Mouse (Mus musculus): Measurements from ENCODE around the gene Actl11. TPM values are rescaled to one million over a fixed set of nuclear protein-coding genes. Genes with fewer than 3 reads are reported as not detected.

Gene Actl11
- polyA plus RNA-seq, 1 experiment from 2014 or later, result not detected

- Histone ChIP-seq H3K9ac (replicated peaks; ENCODE audit: low read length) (no peak overlapping the region), H3K36me3 (ENCODE audit: insufficient read depth, low read length) (peaks cover 22% of the 10 kb centered on the region), H3K4me2 (replicated peaks; ENCODE audit: low read depth, low read length) (no peak overlapping the region), H3K4me1 (ENCODE audit: insufficient read depth, low read length) (no peaks in the 10 kb centered on the region), H3K27me3 (ENCODE audit: insufficient read depth, low read length) (no peaks in the 10 kb centered on the region), H3K9me3 (ENCODE audit: low read length) (no peaks in the 10 kb centered on the region), H3K27ac (ENCODE audit: low read length) (no peak overlapping the region), H3K4me3 (ENCODE audit: low read length) (no peak overlapping the region)
- 77% methylated on average over 6 of the region's 6 CpGs for WGBS
- no peak for ATAC-seq (ENCODE audit: low FRiP score, low TSS enrichment)
These were observed 39.2 kb downstream of the Actl11 start for GRCm38 (mm10) chr9:107967437-107967836.

DNA sequence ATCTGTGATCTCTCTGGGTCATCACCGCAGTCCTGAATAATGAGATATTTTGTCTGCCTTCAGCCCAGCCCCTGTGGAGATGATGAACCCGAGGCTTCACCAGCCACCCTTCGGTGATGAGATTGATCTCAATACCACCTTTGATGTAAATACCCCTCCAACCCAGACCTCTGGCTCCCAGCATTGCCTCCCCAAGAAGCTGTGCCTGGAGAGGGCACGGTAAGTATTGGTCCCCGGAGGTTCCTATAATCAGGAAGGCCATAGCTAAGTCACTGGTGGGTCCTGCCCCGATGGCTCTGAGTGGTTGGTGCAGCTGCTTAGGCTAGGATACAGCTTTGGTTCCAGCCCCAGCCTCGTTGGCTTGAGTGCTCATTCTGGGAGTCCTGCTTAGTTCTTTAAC, 40.3 kb downstream of the Actl11 start:
- no peak overlapping the region for H3K4me3 ChIP-seq (ENCODE audit: low read length)
- no peak overlapping the region for H3K27ac ChIP-seq (ENCODE audit: low read length)
- ATAC-seq (ENCODE audit: low FRiP score, low TSS enrichment), result no peak
- no peak overlapping the region for H3K9ac ChIP-seq (replicated peaks; ENCODE audit: low read length)
- peaks cover 22% of the 10 kb centered on the region for H3K36me3 ChIP-seq (ENCODE audit: insufficient read depth, low read length)
- H3K27me3 ChIP-seq (ENCODE audit: insufficient read depth, low read length), result no peaks in the 10 kb centered on the region
- 89% methylated on average over 7 of the region's 7 CpGs for WGBS
- H3K4me1 ChIP-seq (ENCODE audit: insufficient read depth, low read length), result no peaks in the 10 kb centered on the region
- H3K4me2 ChIP-seq (replicated peaks; ENCODE audit: low read depth, low read length), result no peak overlapping the region
- no peaks in the 10 kb centered on the region for H3K9me3 ChIP-seq (ENCODE audit: low read length)

- Histone ChIP-seq H3K4me1 (ENCODE audit: insufficient read depth, low read length) (peaks cover 3% of the 10 kb centered on the region; the same call in 1 of the 2 replicates), H3K27me3 (ENCODE audit: insufficient read depth, low read length) (no peaks in the 10 kb centered on the region), H3K4me3 (ENCODE audit: low read length) (no peak overlapping the region), H3K36me3 (ENCODE audit: insufficient read depth, low read length) (peaks cover 22% of the 10 kb centered on the region), H3K9ac (replicated peaks; ENCODE audit: low read length) (no peak overlapping the region), H3K4me2 (replicated peaks; ENCODE audit: low read depth, low read length) (no peak overlapping the region), H3K9me3 (ENCODE audit: low read length) (no peaks in the 10 kb centered on the region), H3K27ac (ENCODE audit: low read length) (no peak overlapping the region)
- no peak for ATAC-seq (ENCODE audit: low FRiP score, low TSS enrichment)
- WGBS, result 89% methylated on average over 5 of the region's 5 CpGs
These were observed 42.0 kb downstream of the Actl11 start for GRCm38 (mm10) chr9:107970311-107970710.

GRCm38 (mm10) chr9:107971690-107972541, 43.6 kb downstream of the Actl11 start:
- no peak for ATAC-seq (ENCODE audit: low FRiP score, low TSS enrichment)
- H3K4me2 ChIP-seq (replicated peaks; ENCODE audit: low read depth, low read length), result no peak overlapping the region
- no peak overlapping the region for H3K27ac ChIP-seq (ENCODE audit: low read length)
- H3K27me3 ChIP-seq (ENCODE audit: insufficient read depth, low read length), result no peaks in the 10 kb centered on the region
- no peaks in the 10 kb centered on the region for H3K9me3 ChIP-seq (ENCODE audit: low read length)
- no peak overlapping the region for H3K4me3 ChIP-seq (ENCODE audit: low read length)
- 72% methylated on average over 8 of the region's 8 CpGs for WGBS
- H3K9ac ChIP-seq (replicated peaks; ENCODE audit: low read length), result no peak overlapping the region
- H3K4me1 ChIP-seq (ENCODE audit: insufficient read depth, low read length), result peaks cover 9% of the 10 kb centered on the region; the same call in 1 of the 2 replicates
- H3K36me3 ChIP-seq (ENCODE audit: insufficient read depth, low read length), result peaks cover 22% of the 10 kb centered on the region

GRCm38 (mm10) chr9:107974491-107975171, 46.4 kb downstream of the Actl11 start:
- Histone ChIP-seq H3K4me1 (ENCODE audit: insufficient read depth, low read length) (peaks cover 9% of the 10 kb centered on the region; the same call in 1 of the 2 replicates), H3K27ac (ENCODE audit: low read length) (peak overlapping the region; percentile 4; the same call in 1 of the 2 replicates), H3K4me3 (ENCODE audit: low read length) (no peak overlapping the region), H3K27me3 (ENCODE audit: insufficient read depth, low read length) (no peaks in the 10 kb centered on the region), H3K4me2 (replicated peaks; ENCODE audit: low read depth, low read length) (no peak overlapping the region), H3K9ac (replicated peaks; ENCODE audit: low read length) (no peak overlapping the region), H3K36me3 (ENCODE audit: insufficient read depth, low read length) (peaks cover 14% of the 10 kb centered on the region; the same call in 1 of the 2 replicates), H3K9me3 (ENCODE audit: low read length) (no peaks in the 10 kb centered on the region)
- ATAC-seq (ENCODE audit: low FRiP score, low TSS enrichment), result no peak
- WGBS, result 76% methylated on average over 10 of the region's 10 CpGs

DNA sequence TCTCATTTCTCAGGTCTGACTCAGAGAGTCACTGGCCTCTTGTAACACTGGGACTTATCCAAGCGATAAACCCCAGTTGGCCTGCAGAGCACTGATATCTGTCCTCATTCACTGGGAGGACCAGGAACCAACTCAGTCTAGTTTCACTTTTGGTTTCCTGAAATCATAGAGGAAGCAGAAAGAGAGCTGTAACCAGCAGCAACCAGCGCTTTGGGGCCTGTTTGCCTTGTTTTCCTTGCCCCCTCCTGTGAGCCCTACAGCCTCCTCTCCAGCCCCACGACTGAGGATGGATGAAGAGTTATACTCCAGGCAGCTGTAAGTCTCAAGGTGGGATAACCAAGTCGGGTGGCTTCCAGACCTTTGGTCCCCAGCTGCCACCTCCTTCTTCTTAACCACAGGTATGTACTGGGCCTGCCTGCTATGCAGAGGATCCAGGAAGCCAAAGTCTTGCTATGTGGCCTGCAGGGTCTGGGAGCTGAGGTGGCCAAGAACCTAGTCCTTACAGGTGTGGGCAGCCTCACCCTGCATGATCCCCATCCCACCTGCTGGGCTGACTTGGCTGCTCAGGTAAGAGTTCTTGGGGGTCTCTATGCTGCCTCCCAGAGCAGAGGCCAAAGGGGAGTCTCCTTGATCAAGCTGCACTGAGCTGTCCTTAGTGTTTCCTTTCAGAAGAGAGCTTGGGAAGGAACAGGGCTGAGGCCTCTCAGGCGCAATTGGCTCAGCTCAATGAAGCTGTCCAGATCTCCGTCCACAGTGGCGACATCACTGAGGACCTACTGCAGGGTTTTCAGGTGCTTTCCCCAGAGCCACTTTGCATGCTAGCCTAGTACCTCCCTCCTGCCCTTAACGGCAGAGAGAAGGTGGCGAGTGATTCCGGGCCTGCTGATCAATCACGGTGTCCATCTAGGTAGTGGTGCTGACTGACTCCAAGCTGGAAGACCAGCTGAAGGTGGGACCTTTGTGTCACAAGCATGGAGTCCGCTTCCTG, 47.4 kb downstream of the Actl11 start, which contains the start of gene Uba7:
Gene Uba7 (plus strand): TSS at position 107 of the 988 bp plus-strand sequence.
- no peaks in the 10 kb centered on the region for H3K27me3 ChIP-seq (ENCODE audit: insufficient read depth, low read length)
- 69% methylated on average over 12 of the region's 12 CpGs for WGBS
- peak within 1 kb of the TSS; percentile 63 for H3K27ac ChIP-seq (ENCODE audit: low read length)
- H3K4me1 ChIP-seq (ENCODE audit: insufficient read depth, low read length), result peaks cover 11% of the 10 kb centered on the region
- H3K9me3 ChIP-seq (ENCODE audit: low read length), result no peaks in the 10 kb centered on the region
- H3K4me2 ChIP-seq (replicated peaks; ENCODE audit: low read depth, low read length), result peak within 1 kb of the TSS; percentile 17; the same call in 1 of the 2 replicates
- peak within 1 kb of the TSS; percentile 54; the same call in 1 of the 2 replicates for H3K9ac ChIP-seq (replicated peaks; ENCODE audit: low read length)
- peaks cover 11% of the 10 kb centered on the region; the same call in 1 of the 2 replicates for H3K36me3 ChIP-seq (ENCODE audit: insufficient read depth, low read length)
- no peak within 1 kb of the TSS; the same call in 1 of the 2 replicates for H3K4me3 ChIP-seq (ENCODE audit: low read length)
- no peak; the same call in 1 of the 2 replicates for ATAC-seq (ENCODE audit: low FRiP score, low TSS enrichment)

DNA sequence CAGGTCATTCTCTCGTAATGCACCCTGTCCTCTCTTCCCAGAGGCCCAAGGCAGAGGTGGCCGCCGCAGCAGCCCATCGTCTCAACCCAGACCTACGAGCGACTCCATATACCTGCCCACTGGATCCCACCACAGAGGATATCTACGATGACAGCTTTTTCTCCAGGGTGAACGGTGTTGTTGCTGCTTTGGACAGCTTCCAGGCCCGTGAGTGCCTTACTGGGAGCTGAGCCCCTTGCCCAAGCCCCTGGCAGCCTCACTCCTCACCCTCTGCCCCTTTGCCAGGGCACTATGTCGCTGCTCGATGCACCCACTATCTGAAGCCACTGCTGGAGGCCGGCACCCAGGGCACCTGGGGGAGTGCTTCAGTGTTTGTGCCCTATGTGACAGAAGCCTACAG, 50.5 kb downstream of the Actl11 start:
- ATAC-seq (ENCODE audit: low FRiP score, low TSS enrichment), result no peak
- H3K4me3 ChIP-seq (ENCODE audit: low read length), result no peak overlapping the region
- H3K9ac ChIP-seq (replicated peaks; ENCODE audit: low read length), result no peak overlapping the region
- H3K9me3 ChIP-seq (ENCODE audit: low read length), result no peaks in the 10 kb centered on the region
- H3K36me3 ChIP-seq (ENCODE audit: insufficient read depth, low read length), result no peaks in the 10 kb centered on the region
- H3K27ac ChIP-seq (ENCODE audit: low read length), result no peak overlapping the region
- peaks cover 36% of the 10 kb centered on the region for H3K4me1 ChIP-seq (ENCODE audit: insufficient read depth, low read length)
- H3K4me2 ChIP-seq (replicated peaks; ENCODE audit: low read depth, low read length), result no peak overlapping the region
- no peaks in the 10 kb centered on the region for H3K27me3 ChIP-seq (ENCODE audit: insufficient read depth, low read length)
- WGBS, result 84% methylated on average over 12 of the region's 12 CpGs

All from kidney, embryonic 16.5 days (tissue).